In the genomic region with DNA sequence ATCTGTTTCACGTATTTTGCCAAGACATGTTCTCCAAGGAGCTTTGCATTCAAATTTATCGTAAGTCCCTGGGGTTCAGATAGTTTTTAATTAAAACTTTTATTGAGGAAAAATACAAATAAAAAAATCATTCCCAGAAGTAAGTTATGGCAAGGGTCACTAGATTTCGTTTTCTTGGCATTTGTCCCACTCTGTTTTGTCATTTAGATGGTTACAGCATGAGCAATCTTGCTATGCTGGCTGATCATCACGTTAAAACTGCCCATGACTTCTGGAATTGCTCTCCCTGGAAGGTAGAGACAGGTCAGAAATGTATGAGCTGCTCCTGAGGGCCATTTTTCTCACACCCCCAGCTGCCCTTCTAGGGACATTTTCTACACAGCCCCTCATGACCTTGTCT, we compare ENCODE assay signal across 7 mouse cellular contexts.
"Had no signal": no experiment of that assay in that cellular context is flagged by ENCODE, and none has a peak within 500 bp of the region (broad histone marks: within the 10 kb centered on the region; RNA-seq: fewer than 3 reads in every experiment).

No protein-coding gene starts in this region.

- H3K4me3 ChIP-seq: limb, embryonic 15.5 days; liver, embryonic 12.5 days; midbrain, embryonic 13.5 days had no signal

- H3K9me3 ChIP-seq: limb, embryonic 15.5 days; liver, embryonic 12.5 days; midbrain, embryonic 13.5 days had no signal

- H3K4me2 ChIP-seq: limb, embryonic 15.5 days; liver, embryonic 12.5 days; midbrain, embryonic 13.5 days had no signal

- DNase-seq: left cerebral cortex, postnatal 4 days; lung, postnatal 36 days; right cerebral cortex, postnatal 14 days; thymus, postnatal 4 days had no signal

- H3K9ac ChIP-seq: limb, embryonic 15.5 days; liver, embryonic 12.5 days; midbrain, embryonic 13.5 days had no signal

- H3K36me3 ChIP-seq: limb, embryonic 15.5 days; liver, embryonic 12.5 days; midbrain, embryonic 13.5 days had no signal

- H3K27ac ChIP-seq: limb, embryonic 15.5 days; liver, embryonic 12.5 days; midbrain, embryonic 13.5 days had no signal

- H3K4me1 ChIP-seq: liver, embryonic 12.5 days had no signal

- ATAC-seq: liver, embryonic 12.5 days had no signal
